Mouse (Mus musculus): Measurements from ENCODE around the gene Igf2bp3.
"Not testable (repeated sequence)": the region's sequence is repeated elsewhere in the genome, so short reads cannot be mapped to it uniquely, and the experiment has no call there.

Gene Igf2bp3

DNA sequence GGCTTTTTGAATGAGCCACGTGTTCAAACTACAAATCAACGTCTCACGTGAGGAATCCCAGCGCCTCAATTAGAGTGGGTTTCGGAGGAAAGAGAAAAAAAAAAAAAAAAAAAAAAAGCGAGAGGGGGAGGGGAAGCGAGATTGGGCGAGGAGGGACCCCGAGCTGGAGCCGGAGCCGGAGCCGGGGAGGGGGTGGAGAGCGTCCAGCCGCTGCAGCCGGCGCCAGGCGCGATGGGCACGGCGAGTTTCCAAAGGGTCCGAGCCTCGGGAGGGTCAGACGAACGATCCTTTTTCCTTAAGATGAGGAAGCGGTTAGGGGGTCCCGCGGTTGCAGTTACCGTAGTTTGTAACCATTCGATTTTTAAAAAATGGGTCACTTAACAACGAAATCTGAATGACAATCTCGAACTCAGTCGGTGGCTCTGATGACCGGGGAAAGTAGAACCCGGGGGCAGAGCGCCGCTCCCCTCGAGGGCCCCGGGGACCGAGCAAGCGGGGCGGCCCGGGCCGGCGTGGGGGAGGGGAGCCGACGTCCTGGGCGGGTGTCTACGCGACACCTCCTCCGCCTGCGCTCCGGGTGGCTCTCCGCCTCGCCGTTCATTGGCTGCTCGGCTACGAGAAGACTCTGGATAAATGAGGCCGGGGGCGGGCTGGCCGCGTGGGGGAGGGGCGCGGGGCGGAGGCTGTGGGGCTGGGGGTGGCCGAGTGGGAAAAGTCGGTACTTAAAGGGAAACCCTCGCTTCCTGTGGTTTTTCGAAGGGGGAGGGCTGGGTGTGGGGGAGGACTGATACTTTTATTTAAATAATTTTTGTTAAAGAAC, at the start of gene Igf2bp3:
Gene Igf2bp3, minus strand, starts transcription at position 30 of the 820 bp plus-strand sequence.
- in situ Hi-C loops (cut with MboI, MseI): loop anchor here (25.0 kb wide), 2 partner anchors 1453 to 1553 kb away; no protein-coding TSS in a partner anchor

DNA sequence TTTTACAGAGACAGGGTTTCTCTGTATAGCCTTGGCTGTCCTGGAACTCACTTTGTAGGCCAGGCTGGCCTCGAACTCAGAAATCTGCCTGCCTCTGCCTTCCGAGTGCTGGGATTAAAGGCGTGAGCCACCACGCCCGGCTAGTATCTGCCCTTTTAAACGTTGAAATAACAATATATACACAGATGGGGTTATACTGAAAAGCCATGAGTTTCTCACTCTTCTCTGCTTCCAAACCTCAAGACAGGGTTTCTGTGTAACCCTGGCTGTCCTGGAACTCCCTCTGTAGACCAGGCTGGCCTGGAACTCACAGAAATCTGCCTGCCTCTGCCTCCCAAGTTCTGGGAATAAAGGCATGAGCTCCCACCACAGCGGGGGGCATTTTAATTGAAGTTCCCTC, 49.7 kb upstream of the Igf2bp3 start:
- in situ Hi-C loops (cut with MboI, MseI): not testable (repeated sequence)

DNA sequence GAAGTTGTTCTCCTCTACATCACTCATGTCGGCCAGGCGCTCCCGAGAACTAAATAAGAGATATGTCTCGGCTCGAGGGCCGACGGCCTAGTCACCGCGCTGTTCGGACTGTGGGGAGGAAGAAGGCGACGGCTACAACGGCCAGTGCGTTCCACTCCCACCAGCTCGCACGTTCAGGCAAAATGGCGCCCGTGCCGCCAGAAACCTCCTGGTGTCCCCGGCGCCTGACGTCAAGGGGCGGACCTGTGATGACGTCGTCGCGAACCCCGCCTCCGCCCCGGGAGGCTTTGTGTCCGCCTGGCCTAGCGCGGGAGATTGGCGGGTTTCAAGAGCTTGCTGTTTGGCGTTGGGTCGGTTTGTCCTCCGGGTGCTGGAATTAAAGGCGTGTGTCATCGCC, 49.1 kb upstream of the Igf2bp3 start, which contains the start of gene Tra2a:
Gene Tra2a, minus strand, starts transcription at position 187 of the 397 bp plus-strand sequence.
- in situ Hi-C loops (cut with MboI, MseI): no loop called here

DNA sequence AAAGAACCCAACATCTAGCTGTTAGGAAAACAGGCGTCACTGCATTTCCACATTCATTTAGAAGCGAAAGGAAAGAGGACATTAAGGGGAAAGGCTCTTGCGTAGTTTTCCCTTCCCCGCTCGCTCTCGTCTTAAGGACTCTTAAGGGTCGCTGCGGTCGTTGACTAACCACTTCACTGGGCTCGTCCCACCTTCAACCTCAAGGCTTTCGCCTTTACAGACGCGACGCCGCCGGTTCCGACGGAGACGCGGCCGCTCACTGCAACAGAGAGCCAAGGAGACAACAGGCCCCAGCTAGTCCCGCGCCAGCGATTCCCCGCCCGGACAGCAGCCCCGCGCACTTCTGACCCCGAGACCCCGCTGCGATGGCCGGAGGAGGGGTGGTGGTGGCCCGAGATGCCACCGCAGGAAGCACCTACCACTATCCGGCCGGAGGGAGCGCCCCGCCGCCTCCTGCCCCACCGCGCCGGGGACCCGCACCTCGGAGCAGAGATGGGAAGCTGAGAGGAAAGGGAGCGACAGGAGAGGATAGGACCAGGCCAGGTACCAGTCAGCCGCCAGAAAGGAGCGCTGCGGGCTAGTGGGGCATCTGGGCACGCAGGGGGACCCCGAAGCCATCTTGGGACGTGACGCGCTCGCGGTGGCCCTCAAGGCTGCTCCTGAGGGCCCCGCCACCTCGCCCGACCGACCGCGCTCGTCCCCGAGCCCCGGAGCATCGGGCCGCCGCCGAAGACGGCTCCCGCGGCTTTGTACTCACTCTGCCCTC, 48.5 kb upstream of the Igf2bp3 start:
- in situ Hi-C loops (cut with MboI, MseI): no loop called here

DNA sequence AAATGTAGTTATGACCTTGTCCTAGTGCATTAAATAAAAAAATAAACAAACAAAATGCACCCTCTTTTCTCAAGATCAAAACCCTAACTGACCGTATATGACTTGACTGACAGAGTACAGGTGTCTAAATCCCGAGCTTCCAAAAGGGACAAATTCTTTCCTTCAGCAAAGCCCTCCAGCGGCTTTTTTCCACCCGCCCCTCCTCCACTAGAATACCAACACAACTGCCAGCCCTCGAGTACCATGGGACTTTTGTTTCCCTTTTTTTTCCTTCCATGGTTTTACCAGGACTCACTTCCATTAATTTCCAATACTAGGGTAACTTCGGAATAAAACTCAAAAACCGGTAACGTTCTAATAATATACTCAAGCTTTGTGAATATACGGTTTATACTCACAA, 47.7 kb upstream of the Igf2bp3 start:
- in situ Hi-C loops (cut with MboI, MseI): no loop called here

DNA sequence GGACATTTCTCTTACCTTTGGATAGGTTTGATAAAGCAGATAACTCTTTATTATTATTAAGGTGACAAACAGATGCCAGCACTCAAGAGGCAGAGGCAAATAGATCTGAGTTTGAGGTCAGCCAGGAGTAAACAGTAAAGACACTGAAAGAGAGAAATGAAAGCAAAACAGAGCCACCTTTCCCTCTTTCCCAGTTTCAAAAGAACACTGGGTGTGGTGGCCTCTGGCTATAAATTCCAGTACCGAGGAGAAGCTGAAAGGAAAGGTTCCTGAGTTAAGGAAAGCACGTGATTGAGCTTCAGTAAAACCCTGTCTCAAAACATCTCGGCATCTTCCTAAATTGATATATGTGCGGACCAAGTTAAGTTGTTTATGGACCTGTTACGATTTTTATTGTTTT, 45.0 kb upstream of the Igf2bp3 start:
- in situ Hi-C loops (cut with MboI, MseI): no loop called here

DNA sequence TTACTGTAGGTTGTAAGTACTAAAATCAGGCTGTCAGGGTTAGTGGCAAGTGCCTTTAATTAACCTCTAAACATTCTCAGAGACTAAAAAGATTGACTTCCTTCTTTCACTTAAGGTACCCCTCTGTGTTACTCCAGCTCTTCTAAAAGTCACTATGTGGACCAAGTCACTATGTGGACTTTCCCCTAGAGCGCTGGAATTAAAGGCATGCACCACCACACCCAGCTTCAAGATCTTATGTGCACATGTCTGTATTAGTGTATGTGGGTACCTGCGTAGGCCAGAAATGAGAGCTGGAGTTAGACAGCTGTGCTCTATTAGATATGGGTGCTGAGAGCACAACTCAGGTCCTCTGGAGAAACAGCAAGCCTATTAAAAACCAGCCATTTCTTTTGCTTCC, 43.1 kb upstream of the Igf2bp3 start:
- in situ Hi-C loops (cut with MboI, MseI): no loop called here

DNA sequence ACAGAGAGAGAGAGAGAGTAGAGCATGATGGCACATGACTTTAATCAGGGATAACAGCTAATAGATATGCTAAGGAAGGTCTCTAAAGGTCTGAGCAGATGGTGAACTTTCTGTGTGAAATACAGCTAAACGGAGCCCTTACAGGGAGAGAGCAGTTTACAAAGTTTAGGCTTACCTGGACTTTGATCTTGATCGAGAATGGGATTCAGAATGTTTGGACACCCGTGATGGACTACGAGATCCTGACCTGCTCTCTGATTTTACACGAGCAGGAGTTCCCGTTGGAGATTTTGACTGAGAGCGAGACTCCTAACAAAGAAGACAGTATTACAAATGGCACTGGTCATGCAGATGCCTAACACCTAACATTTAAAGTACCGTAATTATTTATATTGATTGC, 37.5 kb upstream of the Igf2bp3 start:
- in situ Hi-C loops (cut with MboI, MseI): no loop called here

DNA sequence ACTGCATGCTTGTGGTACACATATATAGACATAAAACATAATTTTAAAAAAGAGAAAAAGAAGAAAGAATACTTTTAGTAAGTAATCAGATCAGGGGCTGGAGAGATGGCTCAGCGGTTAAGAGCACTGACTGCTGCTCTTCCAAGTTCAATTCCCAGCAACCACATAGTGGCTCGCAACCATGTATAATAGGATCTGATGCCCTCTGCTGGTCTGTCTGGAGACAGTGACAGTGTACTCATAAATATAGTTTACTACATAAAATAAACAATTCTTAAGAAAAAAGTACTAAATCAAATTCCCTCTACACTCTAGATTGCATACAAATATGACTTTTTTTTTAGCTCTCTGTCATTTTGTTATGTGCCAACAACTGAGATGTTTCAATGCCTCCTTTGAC, 36.4 kb upstream of the Igf2bp3 start:
- in situ Hi-C loops (cut with MboI, MseI): no loop called here

DNA sequence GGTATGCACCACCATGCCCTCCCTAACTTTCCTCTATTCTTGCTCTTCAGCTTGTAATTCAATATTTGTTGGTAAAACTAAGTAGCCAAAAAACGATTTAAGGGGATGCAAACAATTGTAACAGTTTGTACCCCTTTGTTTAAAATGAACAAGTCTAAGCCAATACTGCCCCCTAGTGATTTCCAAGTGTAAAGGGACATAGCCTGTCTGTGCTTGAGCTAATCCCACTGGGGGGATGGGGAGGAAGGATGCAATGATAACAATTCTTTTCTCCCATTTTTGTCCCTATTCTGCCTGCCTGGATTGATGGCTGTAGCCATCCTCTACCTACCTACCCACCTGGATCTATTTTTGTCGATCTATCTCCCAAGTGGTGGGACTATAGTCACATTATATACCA, 32.5 kb upstream of the Igf2bp3 start:
- in situ Hi-C loops (cut with MboI, MseI): no loop called here

DNA sequence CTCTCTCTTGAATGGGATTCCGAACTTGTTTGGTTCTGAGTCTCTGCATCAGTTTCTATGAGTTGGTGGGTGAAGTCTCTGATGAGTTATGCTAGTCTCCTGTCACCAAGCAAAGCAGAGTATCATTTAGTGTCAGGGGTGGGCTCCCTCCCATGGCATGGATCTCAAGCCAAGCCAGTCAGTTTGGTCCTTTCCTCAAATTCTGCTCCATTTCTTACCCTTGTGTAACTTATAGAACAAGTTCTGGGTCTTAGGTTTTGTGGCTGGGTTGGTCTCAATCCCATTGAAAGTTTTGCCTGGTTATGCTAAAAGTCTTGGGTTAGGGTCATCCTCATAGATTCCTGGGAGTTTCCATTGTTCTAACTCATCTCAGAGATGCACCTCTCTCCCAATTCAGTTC, 27.6 kb upstream of the Igf2bp3 start:
- in situ Hi-C loops (cut with MboI, MseI): no loop called here

DNA sequence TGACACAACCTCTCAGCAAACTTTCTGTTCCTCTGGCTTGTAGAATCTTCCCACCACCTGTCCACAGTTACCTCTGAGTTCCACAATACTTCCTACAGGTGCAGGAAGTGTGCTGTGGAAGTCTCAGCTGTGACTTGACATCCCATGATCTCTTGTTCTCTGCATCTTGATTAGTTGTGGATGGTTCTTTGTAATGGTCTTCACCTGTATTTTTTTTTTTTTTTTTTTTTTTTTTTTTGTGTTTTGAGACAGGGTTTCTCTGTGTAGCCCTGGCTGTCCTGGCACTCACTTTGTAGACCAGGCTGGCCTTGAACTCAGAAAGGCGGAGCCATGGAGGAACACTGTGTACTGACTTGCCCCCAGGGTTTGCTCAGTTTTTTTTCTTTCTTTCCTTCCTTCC, 26.8 kb upstream of the Igf2bp3 start:
- in situ Hi-C loops (cut with MboI, MseI): no loop called here

DNA sequence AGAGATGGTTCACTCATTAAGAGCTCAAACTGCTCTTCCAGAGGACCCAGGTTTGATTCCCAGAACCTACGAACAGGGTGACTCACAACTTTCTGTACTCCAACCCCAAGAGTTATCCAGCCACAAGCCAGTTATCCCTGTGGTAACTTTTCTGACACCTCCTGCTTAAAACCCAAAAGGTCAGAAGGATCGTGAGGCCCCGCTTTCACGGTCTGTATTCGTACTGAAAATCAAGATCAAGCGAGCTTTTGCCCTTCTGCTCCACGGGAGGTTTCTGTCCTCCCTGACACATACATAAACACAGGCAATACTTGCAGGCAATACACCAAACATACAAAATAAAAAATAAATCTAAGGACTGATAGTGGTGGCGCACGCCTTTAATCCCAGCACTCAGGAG, 21.6 kb upstream of the Igf2bp3 start:
- in situ Hi-C loops (cut with MboI, MseI): loop anchor here (5.0 kb wide), 1 partner anchor 166 kb away; no protein-coding TSS in a partner anchor

DNA sequence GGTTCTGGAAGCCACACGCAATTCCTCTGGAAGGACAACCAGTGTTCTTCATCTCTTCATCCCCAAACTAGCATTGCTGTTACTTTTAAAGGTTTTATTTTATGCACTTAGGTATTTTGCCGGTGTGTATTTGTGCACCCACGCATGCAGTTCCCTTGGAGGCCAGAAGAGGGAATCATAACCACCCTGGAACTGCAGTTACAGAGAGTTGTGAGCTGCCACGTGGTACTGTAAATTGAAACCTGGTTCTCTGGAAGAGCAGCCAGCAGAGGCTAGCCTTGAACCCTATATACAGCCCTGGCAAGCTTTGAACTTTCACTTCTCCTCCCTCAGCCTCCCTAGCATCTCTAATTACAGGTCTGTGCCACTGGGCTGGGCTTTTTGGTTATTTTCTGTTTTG, 18.6 kb upstream of the Igf2bp3 start:
- in situ Hi-C loops (cut with MboI, MseI): no loop called here

DNA sequence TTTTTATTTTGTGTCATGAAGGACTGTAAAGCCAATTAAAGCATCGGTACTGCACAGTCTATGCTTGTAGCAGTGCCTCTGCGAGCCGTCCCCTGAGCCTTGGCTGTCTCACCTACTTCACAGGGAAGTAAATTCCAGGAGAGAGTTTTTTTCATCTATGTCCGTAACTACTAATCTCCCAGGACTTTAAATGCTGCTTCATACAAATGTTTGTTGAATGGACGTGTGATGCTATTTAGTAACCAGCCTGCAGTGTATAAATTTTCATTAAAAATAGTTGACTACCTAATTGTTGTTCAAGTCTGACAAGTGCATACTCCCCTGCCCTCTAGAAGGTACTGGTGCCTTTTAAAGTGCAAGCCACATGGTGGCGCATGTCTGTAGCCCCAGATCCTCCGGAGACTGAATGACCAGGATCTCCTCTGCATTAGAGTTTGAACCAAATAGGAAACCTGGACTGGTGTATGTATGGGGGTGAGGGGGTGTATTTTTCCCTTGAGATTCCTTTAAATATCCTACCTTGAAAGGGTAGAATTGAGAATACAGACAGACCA, 13.4 kb upstream of the Igf2bp3 start:
- in situ Hi-C loops (cut with MboI, MseI): no loop called here

DNA sequence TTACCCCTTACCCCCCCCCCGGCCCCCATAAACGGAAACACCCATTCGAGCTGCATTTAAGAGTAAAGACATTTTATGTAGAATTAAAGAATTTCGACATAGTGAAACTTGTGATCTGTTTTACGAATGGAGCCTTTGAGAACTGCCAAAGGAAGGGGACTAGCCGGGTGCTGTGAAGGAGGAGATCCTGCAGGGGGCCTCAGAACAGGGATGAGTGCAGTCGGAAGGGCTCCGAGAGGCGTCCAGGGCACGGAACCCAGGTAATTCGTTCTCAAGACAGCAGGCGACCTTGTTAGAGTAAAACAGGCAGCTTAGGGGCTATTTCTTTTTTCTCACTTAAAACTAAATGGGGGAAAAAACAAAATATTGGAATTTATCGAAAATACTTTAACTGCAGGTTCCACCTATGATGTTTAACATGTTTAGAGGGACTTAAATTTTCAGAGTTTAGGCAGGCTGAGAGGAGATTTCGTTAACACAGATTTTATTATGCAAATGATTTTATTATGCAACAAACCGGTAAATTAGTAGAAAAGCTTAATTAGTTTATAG, 12.5 kb upstream of the Igf2bp3 start:
- in situ Hi-C loops (cut with MboI, MseI): no loop called here

DNA sequence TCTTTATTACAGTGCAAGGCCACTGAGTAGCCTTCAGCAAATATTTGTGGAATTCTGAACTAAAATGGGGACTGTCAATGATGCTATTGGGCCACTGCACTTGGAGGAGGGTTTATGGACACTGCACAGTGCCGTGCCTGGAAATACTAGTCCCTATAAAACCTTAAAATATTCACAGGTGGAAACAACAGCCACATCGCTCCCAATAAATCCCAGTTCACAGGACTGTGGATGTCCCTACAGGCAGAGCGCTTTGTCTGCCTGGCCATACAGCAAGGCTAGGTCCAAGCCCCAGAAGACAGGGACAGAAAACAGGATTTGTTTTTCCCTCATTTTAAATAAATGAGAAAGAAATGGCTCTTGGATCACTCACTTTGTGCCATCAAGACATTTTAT, 11.0 kb upstream of the Igf2bp3 start:
- in situ Hi-C loops (cut with MboI, MseI): no loop called here

DNA sequence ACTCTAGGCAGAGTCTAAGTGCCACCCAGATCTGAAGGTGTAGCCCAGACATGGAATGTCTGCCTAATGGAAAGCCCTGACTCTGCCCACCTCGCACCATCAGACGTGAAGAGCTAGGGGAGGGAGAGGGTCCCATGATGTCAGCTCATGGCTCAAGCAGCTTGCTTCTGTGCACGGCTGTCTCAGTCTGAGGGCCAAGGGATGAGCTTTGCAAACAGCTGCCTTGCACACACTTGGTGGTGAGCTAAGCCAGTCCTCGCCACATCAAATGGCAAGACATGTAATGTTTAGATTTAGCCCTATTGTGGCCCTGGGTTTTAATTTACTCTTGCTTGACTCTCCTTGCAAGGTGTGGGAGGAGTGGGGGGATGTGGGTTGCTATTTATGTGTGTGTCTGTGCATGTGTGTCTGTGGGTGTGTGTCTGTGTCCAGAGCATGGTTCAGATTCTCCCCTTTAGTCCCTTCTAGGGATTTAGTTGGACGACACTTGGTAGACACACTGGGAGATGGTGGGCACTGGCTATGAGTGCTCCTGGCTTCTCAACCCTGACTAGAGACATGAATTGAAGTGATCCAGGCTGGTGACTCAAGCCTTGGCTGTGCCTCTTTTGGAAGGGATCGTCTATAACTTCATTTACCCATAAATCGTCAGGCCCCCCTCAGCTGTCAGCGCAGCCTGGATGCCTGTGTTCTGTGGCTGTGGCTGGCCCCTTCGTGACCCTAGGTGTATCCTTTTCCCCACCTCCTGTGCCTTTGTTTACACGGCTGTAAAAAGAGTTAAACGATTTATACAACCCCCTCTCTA, 10.4 kb upstream of the Igf2bp3 start:
- in situ Hi-C loops (cut with MboI, MseI): loop anchor here (25.0 kb wide), 2 partner anchors 1463 to 1563 kb away; no protein-coding TSS in a partner anchor

DNA sequence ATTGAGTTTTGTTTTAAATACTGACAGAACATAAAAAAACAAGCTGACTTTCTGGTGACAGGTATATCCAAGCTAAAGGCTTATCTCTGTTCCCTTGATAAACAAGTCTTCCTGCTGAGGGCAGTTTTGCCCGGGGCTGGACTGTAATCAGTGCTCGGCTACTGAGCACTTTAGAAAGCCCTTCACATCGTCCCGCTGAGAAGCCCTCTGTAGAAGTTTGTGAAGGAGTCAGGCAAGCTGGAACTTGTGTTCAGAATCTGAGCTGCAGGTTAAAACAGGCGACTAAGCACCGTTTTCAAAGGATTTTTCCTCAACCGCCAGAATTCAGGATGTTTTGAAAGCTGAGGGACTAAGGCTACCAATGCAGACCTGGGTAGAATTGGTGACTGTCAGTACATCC, 7.1 kb upstream of the Igf2bp3 start:
- in situ Hi-C loops (cut with MboI, MseI): loop anchor here (25.0 kb wide), 2 partner anchors 1460 to 1560 kb away; no protein-coding TSS in a partner anchor

DNA sequence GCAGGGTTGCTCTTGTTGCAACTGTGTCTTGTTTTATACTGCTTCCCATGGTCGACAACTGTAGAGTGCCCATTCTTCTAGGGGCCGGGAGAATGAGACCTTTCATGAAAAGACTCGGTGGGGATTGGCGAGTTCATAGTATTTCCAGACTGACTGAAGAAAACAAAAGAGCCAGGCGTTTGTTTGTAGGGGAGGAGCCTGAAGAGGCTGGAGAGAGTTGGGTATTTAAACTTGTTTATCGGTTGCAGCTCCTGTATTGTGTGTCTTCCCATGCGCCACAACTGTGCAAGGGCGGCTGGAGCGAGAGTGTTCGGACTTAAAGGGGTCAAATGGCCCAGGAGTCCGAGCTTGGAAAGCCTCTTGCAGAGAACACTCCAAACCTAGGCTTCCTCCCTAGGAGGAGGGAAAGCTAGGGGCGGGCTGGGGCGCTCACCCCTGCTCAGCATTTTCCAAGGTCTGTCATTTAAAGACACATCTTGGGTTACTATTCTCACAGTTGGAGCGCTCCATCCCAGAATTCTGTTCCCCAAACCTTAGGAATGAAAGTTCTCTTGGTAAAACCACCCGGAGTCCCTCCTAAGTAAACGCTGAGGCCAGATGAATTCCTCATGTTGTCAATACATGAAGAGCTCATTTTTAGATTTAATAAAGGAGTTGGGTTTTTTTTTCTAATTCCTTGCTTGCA, 5.3 kb upstream of the Igf2bp3 start:
- in situ Hi-C loops (cut with MboI, MseI): loop anchor here (25.0 kb wide), 2 partner anchors 1458 to 1558 kb away; no protein-coding TSS in a partner anchor
